Mouse (Mus musculus) intestine, embryonic 16.5 days (tissue): ENCODE data around the gene Adh1. TPM values are rescaled to one million over a fixed set of nuclear protein-coding genes. Genes with fewer than 3 reads are reported as not detected.

Experiments
- ATAC-seq: fragments of 200-750 bp; cut with Nextera tagmentation; 2 replicates; pipeline ENCODE4 v1.8.0; 2017; ENCODE audit warnings: moderate TSS enrichment, moderate library complexity
- H3K27ac ChIP-seq: fragments of 300-500 bp; sonication (generic); 2 replicates; pipeline ENCODE4 v1.5.1; 2014; ENCODE audit warnings: mild to moderate bottlenecking, low read length
- H3K27me3 ChIP-seq: fragments of 300-500 bp; sonication (generic); replicated peaks from 2 replicates; pipeline ENCODE4 v1.6.1; 2014; ENCODE audit warnings: low read length, control low read depth, mixed read lengths; ENCODE audit not compliant: control insufficient read depth, insufficient read depth
- H3K36me3 ChIP-seq: fragments of 300-500 bp; sonication (generic); 2 replicates; pipeline ENCODE4 v1.6.1; 2014; ENCODE audit warnings: low read length, control low read depth; ENCODE audit not compliant: control insufficient read depth, insufficient read depth
- H3K4me1 ChIP-seq: fragments of 300-500 bp; sonication (generic); 2 replicates; pipeline ENCODE4 v1.6.1; 2014; ENCODE audit warnings: low read length, control low read depth, mixed read lengths; ENCODE audit not compliant: control insufficient read depth, insufficient read depth
- H3K4me2 ChIP-seq: fragments of 300-500 bp; sonication (generic); 2 replicates; pipeline ENCODE4 v1.6.1; 2014; ENCODE audit warnings: low read depth, low read length, control low read depth
- H3K4me3 ChIP-seq: fragments of 300-500 bp; sonication (generic); 2 replicates; pipeline ENCODE4 v1.5.1; 2014; ENCODE audit warnings: mild to moderate bottlenecking, low read length
- H3K9ac ChIP-seq: fragments of 300-500 bp; sonication (generic); 2 replicates; pipeline ENCODE4 v1.6.1; 2014; ENCODE audit warnings: low read depth, low read length
- H3K9me3 ChIP-seq: fragments of 300-500 bp; sonication (generic); 2 replicates; pipeline ENCODE4 v1.6.1; 2016; ENCODE audit warnings: low read length, control low read depth; ENCODE audit not compliant: control insufficient read depth
- WGBS: fragments of 180-500 bp; shearing (Covaris S2); extraction: QIAGEN DNeasy Blood & Tissue Kit; methylation state at CpG from one replicate; pipeline ENCODE4 v1.1.7; 2014; 5-methylcytosine and 5-hydroxymethylcytosine counted together
- polyA plus RNA-seq: library from polyadenylated mRNA; unstranded; fragments of >200 nt; fragmentation: Nextera tagmentation; extraction: Ambion mirVana; gene quantifications from 2 replicates; pipeline ENCODE4 v1.2.1, GENCODE M21; 2015

The Adh1 gene
- polyA plus RNA-seq, 1 experiment from 2014 or later = 734 TPM

DNA sequence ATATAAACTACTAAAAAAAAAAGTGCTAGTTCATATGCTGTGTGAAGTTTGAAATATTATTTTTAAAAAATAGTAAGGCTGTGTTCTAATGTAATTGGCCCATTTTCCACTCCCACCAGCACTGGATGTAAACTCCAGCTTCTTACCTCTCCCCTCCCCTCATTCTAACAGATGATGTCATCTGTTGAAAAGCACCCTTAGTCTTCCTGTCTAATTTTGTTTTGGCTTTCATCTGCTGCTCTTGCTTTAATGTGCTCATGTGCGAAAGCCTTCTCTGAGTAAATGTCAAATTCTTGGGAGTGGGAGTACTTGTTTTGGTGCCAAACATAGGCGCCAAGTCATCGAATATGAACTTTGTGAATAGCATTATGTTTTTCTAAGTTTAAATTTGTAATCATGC is 3.9 kb downstream of the Adh1 start:
- Histone ChIP-seq H3K9ac (no peak overlapping the region), H3K4me3 (no peak overlapping the region), H3K4me1 (no peaks in the 10 kb centered on the region), H3K36me3 (no peaks in the 10 kb centered on the region), H3K27ac (no peak overlapping the region), H3K4me2 (no peak overlapping the region), H3K27me3 (no peaks in the 10 kb centered on the region), H3K9me3 (no peaks in the 10 kb centered on the region)
- WGBS = 76% methylated on average over 3 of the region's 3 CpGs
- no peak for ATAC-seq

DNA sequence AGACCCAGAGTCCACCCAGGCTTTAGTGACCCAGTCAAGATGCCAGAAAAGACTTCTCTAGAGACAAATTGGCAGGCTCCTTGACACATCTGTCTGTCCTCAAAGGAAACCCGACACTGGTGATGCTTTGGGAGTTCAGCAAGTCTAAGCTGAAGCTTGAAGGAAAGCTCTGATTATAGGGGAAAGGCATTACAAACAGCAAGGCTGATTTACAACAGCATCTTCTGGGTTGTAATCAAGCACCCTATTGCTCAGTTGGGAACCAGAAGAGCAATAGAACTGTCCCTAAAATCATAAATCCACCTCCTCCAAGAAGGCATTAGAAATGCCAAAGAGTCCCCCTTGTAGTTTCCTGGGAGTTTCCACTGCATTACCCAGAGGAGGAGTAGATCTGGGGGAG is 9.7 kb downstream of the Adh1 start:
- H3K4me2 ChIP-seq = no peak overlapping the region
- H3K36me3 ChIP-seq = no peaks in the 10 kb centered on the region
- no peak for ATAC-seq
- H3K9ac ChIP-seq = no peak overlapping the region
- H3K27ac ChIP-seq = no peak overlapping the region
- no peaks in the 10 kb centered on the region for H3K27me3 ChIP-seq
- no peak overlapping the region for H3K4me3 ChIP-seq
- H3K9me3 ChIP-seq = no peaks in the 10 kb centered on the region
- no peaks in the 10 kb centered on the region for H3K4me1 ChIP-seq
- 22% methylated on average over 1 of the region's 1 CpGs for WGBS

DNA sequence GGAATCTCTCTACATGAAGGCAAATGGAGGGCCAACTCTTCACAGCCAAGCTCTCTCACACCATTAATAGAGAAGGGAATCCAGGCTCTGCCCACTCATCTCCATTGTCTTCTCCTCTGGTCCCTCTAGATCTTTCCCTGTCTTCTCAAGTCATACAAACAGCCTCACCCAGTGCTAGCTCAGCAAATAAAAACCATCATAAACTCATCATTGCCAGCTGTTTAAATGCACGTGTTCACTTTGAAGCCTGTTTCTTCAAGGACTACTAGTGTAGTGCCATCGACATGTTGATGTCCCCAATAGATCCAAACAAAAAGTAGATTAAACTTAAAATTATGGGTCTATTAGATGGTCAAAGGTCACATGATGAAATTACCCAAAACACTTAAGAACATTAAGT is 10.5 kb downstream of the Adh1 start:
- 54% methylated on average over 2 of the region's 2 CpGs for WGBS
- Histone ChIP-seq H3K4me1 (no peaks in the 10 kb centered on the region), H3K4me3 (no peak overlapping the region), H3K27ac (no peak overlapping the region), H3K27me3 (no peaks in the 10 kb centered on the region), H3K36me3 (no peaks in the 10 kb centered on the region), H3K9me3 (no peaks in the 10 kb centered on the region), H3K9ac (no peak overlapping the region), H3K4me2 (no peak overlapping the region)
- peak; percentile 55; the same call in 1 of the 2 replicates for ATAC-seq

DNA sequence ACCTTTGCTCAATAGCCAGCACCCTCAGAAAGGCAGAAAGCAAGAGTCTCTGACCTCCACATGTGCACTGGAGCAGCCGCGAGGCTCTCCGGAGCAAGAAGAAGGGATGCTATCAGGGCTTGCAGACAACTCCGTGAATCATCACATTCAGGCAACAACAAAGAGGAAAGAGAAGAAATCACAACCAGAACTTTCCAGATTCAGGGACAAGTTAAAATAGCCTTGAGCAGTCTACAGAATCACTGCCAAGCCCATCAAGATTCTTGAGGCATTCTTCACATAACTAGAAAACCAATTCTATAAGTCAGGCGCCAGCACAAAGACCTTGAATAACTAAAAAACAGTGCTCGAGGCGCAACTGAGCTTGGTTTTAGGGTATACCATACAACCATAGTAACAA is 12.3 kb downstream of the Adh1 start:
- Histone ChIP-seq H3K4me1 (peaks cover 7% of the 10 kb centered on the region; the same call in 1 of the 2 replicates), H3K27me3 (no peaks in the 10 kb centered on the region), H3K27ac (no peak overlapping the region), H3K9me3 (no peaks in the 10 kb centered on the region), H3K4me3 (no peak overlapping the region), H3K9ac (no peak overlapping the region), H3K36me3 (no peaks in the 10 kb centered on the region), H3K4me2 (no peak overlapping the region)
- ATAC-seq = no peak
- 85% methylated on average over 7 of the region's 7 CpGs for WGBS

DNA sequence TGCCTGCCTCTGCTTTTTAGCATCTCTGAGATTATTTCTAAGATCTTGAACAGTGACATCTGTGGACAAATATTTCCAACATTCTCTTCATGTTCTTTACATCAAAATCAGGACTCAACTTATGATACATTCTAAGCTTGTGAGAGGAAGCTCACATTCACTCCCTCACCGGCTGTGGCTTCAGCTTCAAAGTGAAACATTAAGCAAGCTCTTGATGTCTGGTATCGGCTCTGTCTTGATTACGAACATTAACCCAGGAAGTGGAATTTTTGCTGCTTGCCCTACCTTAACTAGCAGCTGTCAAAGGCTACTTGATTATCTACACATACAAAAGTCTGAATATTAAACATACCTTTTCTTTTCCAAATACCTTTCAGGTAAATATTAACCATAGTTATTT is 14.3 kb downstream of the Adh1 start:
- no peak for ATAC-seq
- Histone ChIP-seq H3K36me3 (no peaks in the 10 kb centered on the region), H3K9ac (no peak overlapping the region), H3K4me2 (no peak overlapping the region), H3K4me1 (peaks cover 7% of the 10 kb centered on the region; the same call in 1 of the 2 replicates), H3K9me3 (no peaks in the 10 kb centered on the region), H3K27me3 (no peaks in the 10 kb centered on the region), H3K27ac (no peak overlapping the region), H3K4me3 (no peak overlapping the region)
- WGBS = 53% methylated on average over 3 of the region's 3 CpGs

DNA sequence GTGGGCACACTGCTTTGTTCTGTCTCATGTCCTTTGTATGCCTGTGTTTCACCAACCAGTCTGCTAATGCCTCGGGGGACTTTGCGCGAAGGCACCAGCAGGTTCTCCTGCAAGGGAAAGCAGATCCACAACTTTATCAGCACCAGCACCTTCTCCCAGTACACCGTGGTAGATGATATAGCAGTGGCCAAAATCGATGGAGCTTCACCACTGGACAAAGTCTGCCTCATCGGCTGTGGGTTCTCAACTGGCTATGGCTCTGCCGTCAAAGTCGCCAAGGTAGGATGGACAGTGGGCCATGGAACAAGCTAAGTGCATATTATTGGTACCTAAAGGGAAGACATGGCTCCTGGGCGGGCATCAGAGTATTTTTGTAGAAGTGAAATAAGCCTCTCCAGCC is 21.8 kb downstream of the Adh1 start:
- H3K9me3 ChIP-seq = no peaks in the 10 kb centered on the region
- H3K9ac ChIP-seq = no peak overlapping the region
- 90% methylated on average over 9 of the region's 9 CpGs for WGBS
- H3K4me1 ChIP-seq = 0 out of 2 replicates have a peak, but pooled peaks cover under 1% of the 10 kb centered on the region
- no peak overlapping the region for H3K4me2 ChIP-seq
- H3K27me3 ChIP-seq = no peaks in the 10 kb centered on the region
- H3K36me3 ChIP-seq = no peaks in the 10 kb centered on the region
- no peak overlapping the region for H3K27ac ChIP-seq
- ATAC-seq = no peak
- H3K4me3 ChIP-seq = no peak overlapping the region

DNA sequence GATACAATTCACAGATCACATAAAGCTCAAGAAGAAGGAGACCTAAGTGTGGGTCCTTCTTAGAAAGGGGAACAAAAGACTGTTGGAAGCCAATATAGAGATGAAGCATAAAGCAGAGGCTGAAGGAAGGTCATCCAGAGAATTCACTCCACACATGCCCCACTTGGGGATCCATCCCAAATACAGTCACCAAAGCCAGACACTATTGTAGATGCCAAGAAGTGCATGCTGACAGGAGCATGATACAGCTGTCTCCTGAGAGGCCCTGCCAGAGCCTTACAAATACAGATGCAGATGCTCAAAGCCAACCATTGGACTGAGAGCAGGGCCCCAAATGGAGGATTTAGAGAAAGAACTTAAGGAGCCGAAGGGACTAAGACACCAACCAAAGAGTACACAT is 23.0 kb downstream of the Adh1 start:
- Histone ChIP-seq H3K4me1 (no peaks in the 10 kb centered on the region), H3K9me3 (no peaks in the 10 kb centered on the region), H3K4me3 (no peak overlapping the region), H3K9ac (no peak overlapping the region), H3K27me3 (no peaks in the 10 kb centered on the region), H3K4me2 (no peak overlapping the region), H3K36me3 (no peaks in the 10 kb centered on the region), H3K27ac (no peak overlapping the region)
- no peak for ATAC-seq
- WGBS = 92% methylated on average over 1 of the region's 1 CpGs

DNA sequence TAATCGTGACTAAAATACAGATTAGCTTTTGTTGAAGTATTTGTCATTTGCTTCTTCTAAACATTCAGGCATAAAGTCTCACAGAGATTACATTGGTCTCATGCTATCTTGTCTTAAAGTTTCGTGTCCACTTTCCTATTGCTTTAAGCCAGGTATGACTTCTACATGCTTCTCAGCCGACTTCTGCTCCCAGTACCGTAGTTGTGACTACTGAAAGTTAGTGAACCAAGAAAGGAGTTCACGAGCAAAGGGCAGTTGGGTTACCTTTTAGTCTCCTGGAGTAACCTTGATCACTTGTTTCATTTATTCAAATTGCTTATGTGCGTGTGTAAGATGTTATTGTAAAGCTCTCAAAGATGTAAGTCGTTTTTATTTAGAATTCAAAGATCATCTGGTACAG is 25.2 kb downstream of the Adh1 start:
- H3K4me2 ChIP-seq = no peak overlapping the region
- H3K27me3 ChIP-seq = no peaks in the 10 kb centered on the region
- H3K27ac ChIP-seq = no peak overlapping the region
- no peaks in the 10 kb centered on the region for H3K4me1 ChIP-seq
- H3K9ac ChIP-seq = no peak overlapping the region
- H3K4me3 ChIP-seq = no peak overlapping the region
- WGBS = 89% methylated on average over 7 of the region's 7 CpGs
- H3K36me3 ChIP-seq = no peaks in the 10 kb centered on the region
- no peak for ATAC-seq
- no peaks in the 10 kb centered on the region for H3K9me3 ChIP-seq

DNA sequence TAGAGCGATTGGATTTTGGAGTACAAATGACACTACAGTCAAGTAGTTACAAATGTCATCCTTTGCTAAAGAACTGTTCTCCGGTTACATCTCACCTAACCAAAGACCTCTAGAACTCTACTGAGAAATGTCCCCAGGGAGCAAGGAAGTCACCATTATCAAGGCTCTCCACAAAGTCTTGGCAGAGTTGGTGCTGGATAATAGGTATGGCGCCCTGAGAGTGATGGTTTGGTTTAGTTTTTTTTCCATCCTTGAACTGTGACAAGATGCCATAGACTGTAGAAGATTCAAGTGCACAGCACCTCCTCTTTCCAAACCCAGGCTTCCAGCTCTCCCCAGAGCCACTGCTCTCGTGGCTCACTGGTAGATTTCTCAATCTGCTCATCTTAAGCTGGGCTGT is 26.9 kb downstream of the Adh1 start:
- no peak overlapping the region for H3K4me3 ChIP-seq
- H3K9ac ChIP-seq = no peak overlapping the region
- no peaks in the 10 kb centered on the region for H3K36me3 ChIP-seq
- no peaks in the 10 kb centered on the region for H3K4me1 ChIP-seq
- H3K27ac ChIP-seq = no peak overlapping the region
- 86% methylated on average over 4 of the region's 4 CpGs for WGBS
- no peak overlapping the region for H3K4me2 ChIP-seq
- no peak for ATAC-seq
- no peaks in the 10 kb centered on the region for H3K27me3 ChIP-seq
- no peaks in the 10 kb centered on the region for H3K9me3 ChIP-seq

DNA sequence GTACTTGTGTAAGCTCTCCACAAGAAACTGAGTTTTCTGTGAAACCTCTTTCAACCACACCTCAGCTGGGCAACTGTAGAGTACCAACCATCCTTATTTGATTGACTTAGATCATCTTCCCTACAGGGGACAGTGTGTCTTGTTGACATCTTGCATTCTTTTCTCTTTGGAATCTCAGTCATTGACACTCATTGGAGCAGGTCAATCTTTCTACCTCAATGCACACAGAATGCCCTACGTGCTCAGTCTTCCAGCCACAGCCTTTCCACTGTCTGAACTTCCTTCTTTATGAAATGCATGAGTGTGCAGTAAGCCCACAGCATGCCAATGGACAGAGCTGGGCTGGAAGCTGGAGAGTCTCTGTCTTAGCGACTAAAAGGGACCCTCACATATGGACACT is 29.9 kb downstream of the Adh1 start:
- Histone ChIP-seq H3K4me2 (no peak overlapping the region), H3K4me1 (no peaks in the 10 kb centered on the region), H3K27me3 (no peaks in the 10 kb centered on the region), H3K9ac (no peak overlapping the region), H3K27ac (no peak overlapping the region), H3K36me3 (no peaks in the 10 kb centered on the region), H3K9me3 (no peaks in the 10 kb centered on the region), H3K4me3 (no peak overlapping the region)
- no peak for ATAC-seq
- WGBS = 79% methylated on average over 2 of the region's 2 CpGs
